Mouse (Mus musculus) embryo, embryonic 9.5 days (tissue): ENCODE data around the gene Fyttd1.
"Not testable (repeated sequence)": the region's sequence is repeated elsewhere in the genome, so short reads cannot be mapped to it uniquely, and the experiment has no call there.

Experiments
- DNase-seq: peaks from one replicate; pipeline ENCODE4 v3.0.0-alpha.2; 2017; ENCODE audit errors: extremely low spot score

The Fyttd1 gene

GRCm38 (mm10) chr16:32877343-32878156, at the start of gene Fyttd1, which contains the start of gene Rubcn:
Gene Fyttd1 (plus strand): TSS chr16:32877500.
Gene Rubcn (minus strand): TSS chr16:32877766.
- peak; percentile 96 for DNase-seq

GRCm38 (mm10) chr16:32829104-32829503, 48.2 kb upstream of the Fyttd1 start:
- DNase-seq = no peak

GRCm38 (mm10) chr16:32831501-32831900, 45.8 kb upstream of the Fyttd1 start:
- DNase-seq = no peak

- no peak for DNase-seq
Measured at GRCm38 (mm10) chr16:32847103-32847502, 30.2 kb upstream of the Fyttd1 start.

GRCm38 (mm10) chr16:32849042-32849830, 28.1 kb upstream of the Fyttd1 start:
- no peak for DNase-seq

GRCm38 (mm10) chr16:32853492-32854049, 23.7 kb upstream of the Fyttd1 start:
- no peak for DNase-seq

- no peak for DNase-seq
Measured at GRCm38 (mm10) chr16:32854050-32854571, 23.2 kb upstream of the Fyttd1 start.

GRCm38 (mm10) chr16:32856751-32857150, 20.5 kb upstream of the Fyttd1 start:
- DNase-seq = no peak

GRCm38 (mm10) chr16:32858356-32858755, 18.9 kb upstream of the Fyttd1 start:
- DNase-seq = no peak

- no peak for DNase-seq
Measured at GRCm38 (mm10) chr16:32858771-32859636, 18.3 kb upstream of the Fyttd1 start.

- no peak for DNase-seq
Measured at GRCm38 (mm10) chr16:32861813-32862385, 15.4 kb upstream of the Fyttd1 start.

GRCm38 (mm10) chr16:32865401-32865800, 11.9 kb upstream of the Fyttd1 start:
- DNase-seq = no peak

GRCm38 (mm10) chr16:32866713-32867112, 10.6 kb upstream of the Fyttd1 start:
- DNase-seq = no peak

- DNase-seq = peak; percentile 91
Measured at GRCm38 (mm10) chr16:32867919-32868552, 9.3 kb upstream of the Fyttd1 start.

GRCm38 (mm10) chr16:32870231-32870630, 7.1 kb upstream of the Fyttd1 start:
- DNase-seq = no peak

- DNase-seq = no peak
Measured at GRCm38 (mm10) chr16:32873366-32873765, 3.9 kb upstream of the Fyttd1 start.

- not testable (repeated sequence) for DNase-seq
Measured at GRCm38 (mm10) chr16:32875281-32875680, 2.0 kb upstream of the Fyttd1 start.

- no peak for DNase-seq
Measured at GRCm38 (mm10) chr16:32875847-32876246, 1.5 kb upstream of the Fyttd1 start.

- no peak for DNase-seq
Measured at GRCm38 (mm10) chr16:32876831-32877230, 469 bp upstream of the Fyttd1 start.

- DNase-seq = peak; percentile 49
Measured at GRCm38 (mm10) chr16:32878157-32878598, 878 bp downstream of the Fyttd1 start.
